Mouse (Mus musculus): ENCODE results near the gene Fibp. TPM values are rescaled to one million over a fixed set of nuclear protein-coding genes. Genes with fewer than 3 reads are reported as not detected.

Gene Fibp
- total RNA-seq, 2 experiments from 2014 or later: 50.3 to 50.5 TPM

- DNase-seq: peak in 1 of 2 experiments; percentile 7
- intact Hi-C loops (cut with DNase I): loop anchor here (5.0 kb wide), 1 partner anchor 137 kb away; the partner anchor contains the start of gene Ap5b1
Observed at GRCm38 (mm10) chr19:5430408-5430807, 30.0 kb upstream of the Fibp start.

DNA sequence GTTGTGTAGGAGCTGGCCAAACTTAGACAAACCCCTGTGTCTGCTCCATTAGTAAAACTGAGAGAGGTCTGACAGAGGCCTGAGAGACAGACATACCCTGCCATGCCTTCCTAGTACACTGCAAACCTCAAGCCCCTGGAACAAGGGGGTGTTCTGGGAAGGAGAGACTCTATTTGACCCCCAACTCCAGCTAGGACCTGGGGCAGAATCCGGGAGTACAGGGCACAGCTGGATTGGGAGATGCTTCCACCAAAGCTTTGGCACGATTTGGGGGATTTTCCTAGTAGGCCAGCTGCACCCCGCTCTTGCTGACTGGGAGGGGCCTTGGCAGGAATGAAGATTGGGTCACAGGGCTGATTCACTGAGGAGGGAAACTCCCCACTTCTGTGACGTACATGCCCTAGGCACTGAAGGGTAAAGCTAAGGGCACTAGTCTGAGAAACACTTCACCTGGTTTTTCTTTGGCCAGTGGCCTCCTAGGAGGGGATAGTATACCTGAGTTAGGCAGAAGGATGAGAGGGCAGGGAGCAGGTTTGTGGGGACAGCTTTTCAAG is 28.4 kb upstream of the Fibp start:
- intact Hi-C loops (cut with DNase I): loop anchor here (5.0 kb wide), 1 partner anchor 135 kb away; the partner anchor contains the start of gene Ap5b1
- peak in 1 of 2 experiments; percentile 24 for DNase-seq

DNA sequence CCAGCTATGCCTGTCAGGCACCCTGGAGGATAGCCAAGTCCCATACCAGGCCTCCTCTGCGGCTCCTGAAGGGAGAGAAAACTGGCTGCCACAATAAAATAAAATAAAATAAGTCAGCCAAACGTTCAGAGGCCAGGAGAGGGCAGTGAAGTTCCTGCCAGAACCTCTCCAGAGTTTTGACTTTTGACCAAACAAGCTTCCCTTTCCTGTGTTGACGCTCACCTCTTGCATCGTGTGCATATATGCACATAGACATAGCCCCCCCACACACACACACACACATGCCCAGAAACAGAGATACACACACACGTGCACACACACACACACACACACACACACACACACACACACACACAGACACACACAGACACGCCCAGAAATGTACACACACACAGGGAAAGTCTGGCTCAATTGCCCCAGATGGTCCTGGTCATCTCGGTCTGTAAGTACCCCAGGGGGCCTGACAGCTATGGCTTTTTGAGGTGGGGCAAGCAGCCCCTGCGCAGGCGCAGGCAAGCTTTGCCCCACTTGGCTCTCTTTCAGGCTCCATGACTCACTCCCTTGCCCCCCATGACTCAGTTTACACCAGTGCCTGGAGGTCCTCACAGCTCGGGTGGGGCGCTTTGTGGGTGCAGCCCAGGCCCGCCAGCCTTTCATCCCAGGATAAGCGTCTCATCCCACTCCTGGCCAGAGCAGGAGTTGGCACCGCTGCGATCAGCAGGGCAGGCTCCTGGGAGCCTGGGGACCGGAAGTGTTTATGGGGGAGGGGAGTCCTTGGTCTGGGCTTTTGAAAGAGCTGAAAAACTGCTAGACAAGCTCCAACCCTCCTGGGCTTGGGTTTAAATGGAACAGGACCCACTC is 27.2 kb upstream of the Fibp start:
- DNase-seq: peak; percentile 45 to 64
- intact Hi-C loops (cut with DNase I): loop anchor here (1.0 to 5.0 kb wide), 3 partner anchors 22 to 134 kb away; partner anchors contain the start of genes Ap5b1 and Mus81

- intact Hi-C loops (cut with DNase I): loop anchor here (1.0 to 5.0 kb wide), 3 partner anchors 21 to 133 kb away; partner anchors contain the start of genes Ap5b1 and Mus81
- no peak for DNase-seq
Observed at GRCm38 (mm10) chr19:5433951-5434350, 26.5 kb upstream of the Fibp start.

DNA sequence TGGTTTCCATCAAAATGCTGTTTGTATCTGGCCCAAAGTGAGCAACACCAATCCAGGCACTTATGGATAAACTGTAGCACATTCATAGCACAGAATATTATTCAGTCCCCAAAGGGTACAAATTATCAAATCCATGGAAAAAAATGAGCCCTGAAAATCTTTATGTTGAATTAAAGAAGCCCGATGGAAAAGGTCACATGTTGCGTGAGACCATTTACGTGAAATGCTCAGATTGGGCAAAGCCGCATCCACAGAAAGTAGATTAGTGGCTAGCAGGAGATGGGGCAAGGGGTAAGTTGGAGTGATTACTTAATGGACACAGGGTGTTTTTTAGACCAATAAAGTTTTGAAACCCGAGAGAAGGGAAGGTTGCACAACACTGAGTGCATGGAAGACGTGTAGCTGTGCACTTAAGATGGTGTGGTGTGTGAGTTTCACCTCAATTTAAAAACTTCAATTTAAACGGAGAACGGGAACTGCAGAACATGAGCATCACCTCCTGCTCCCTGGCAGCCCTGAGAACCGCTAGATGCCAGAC is 16.0 kb upstream of the Fibp start:
- no peak for DNase-seq
- intact Hi-C loops (cut with DNase I): no loop called here

GRCm38 (mm10) chr19:5444954-5445353 is 15.5 kb upstream of the Fibp start:
- intact Hi-C loops (cut with DNase I): no loop called here
- DNase-seq: no peak

GRCm38 (mm10) chr19:5445747-5446146 is 14.7 kb upstream of the Fibp start:
- DNase-seq: no peak
- intact Hi-C loops (cut with DNase I): no loop called here

- intact Hi-C loops (cut with DNase I): no loop called here
- DNase-seq: peak; percentile 68 to 71
Observed at GRCm38 (mm10) chr19:5447515-5448353, 12.7 kb upstream of the Fibp start, which contains the start of gene Fosl1. Fosl1 (plus strand) TSS chr19:5447547.

DNA sequence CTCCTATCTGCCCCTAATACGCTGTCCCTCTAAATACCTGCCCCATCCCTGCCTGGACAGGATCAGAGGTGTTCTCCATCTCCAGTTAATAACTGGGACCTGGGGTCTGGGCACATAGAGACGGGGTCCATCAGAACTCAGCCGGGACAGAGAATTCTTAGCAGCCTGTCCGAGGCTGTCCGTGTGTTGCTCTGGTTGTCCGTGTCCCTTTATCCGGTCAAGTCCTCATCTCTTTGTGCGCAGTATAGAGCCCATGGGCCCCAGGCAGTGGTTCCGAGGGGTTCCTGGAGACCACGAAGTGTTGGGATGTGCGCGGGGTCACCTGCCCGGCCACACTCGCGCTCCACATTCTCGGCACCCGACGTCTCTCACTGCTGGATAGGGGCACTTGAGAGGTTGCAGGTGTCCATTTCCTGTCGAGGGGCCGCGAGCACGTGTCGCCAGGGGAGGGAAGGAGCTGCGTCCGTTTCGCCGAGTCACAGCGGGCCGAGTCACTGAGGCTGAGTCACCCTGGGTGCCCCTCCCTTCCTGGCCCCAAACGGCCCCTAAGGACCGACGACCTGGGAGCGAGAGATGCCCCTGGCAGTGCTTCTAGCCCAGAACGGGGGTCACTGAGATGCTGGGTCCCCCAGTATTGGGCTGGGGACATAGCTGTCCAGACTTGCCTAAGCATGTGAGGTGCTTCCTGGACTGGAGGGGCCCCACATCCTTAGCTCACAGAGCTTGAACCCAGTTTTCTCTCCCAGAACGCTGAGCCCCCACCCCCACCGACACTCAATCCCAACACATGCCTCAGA is 11.9 kb upstream of the Fibp start:
- no peak for DNase-seq
- intact Hi-C loops (cut with DNase I): no loop called here

GRCm38 (mm10) chr19:5449673-5450072 is 10.7 kb upstream of the Fibp start:
- DNase-seq: no peak
- intact Hi-C loops (cut with DNase I): no loop called here

DNA sequence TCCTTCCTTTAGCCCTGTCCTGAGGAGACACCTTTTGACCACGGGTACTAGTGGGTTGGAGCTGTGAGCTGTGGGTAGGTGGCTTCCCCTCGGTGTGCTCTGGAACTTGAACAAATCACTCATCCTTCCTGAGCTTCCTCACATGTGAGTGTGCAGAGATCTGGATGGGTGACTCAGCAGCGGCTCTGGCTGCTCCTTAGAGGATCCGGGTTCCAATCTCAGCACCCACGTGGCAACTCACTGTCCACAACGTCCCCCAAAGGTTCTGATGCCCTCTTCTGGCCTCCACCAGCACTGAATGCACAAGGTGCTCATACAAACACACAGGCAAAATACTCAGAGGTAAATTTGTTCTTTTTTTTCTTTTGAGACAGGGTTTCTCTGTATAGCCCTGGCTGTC is 8.6 kb upstream of the Fibp start:
- intact Hi-C loops (cut with DNase I): no loop called here
- no peak for DNase-seq

GRCm38 (mm10) chr19:5455037-5455436 is 5.4 kb upstream of the Fibp start:
- no peak for DNase-seq
- intact Hi-C loops (cut with DNase I): loop anchor here (1.0 kb wide), 1 partner anchor 22 kb away; no protein-coding TSS in a partner anchor

GRCm38 (mm10) chr19:5455568-5455967 is 4.8 kb upstream of the Fibp start:
- intact Hi-C loops (cut with DNase I): loop anchor here (1.0 kb wide), 1 partner anchor 22 kb away; no protein-coding TSS in a partner anchor

GRCm38 (mm10) chr19:5456241-5456921 is 4.0 kb upstream of the Fibp start:
- DNase-seq: peak; percentile 55 to 70
- intact Hi-C loops (cut with DNase I): no loop called here

More at GRCm38 (mm10) chr19:5455568-5455967, 4.8 kb upstream of the Fibp start:
- DNase-seq: no peak

DNA sequence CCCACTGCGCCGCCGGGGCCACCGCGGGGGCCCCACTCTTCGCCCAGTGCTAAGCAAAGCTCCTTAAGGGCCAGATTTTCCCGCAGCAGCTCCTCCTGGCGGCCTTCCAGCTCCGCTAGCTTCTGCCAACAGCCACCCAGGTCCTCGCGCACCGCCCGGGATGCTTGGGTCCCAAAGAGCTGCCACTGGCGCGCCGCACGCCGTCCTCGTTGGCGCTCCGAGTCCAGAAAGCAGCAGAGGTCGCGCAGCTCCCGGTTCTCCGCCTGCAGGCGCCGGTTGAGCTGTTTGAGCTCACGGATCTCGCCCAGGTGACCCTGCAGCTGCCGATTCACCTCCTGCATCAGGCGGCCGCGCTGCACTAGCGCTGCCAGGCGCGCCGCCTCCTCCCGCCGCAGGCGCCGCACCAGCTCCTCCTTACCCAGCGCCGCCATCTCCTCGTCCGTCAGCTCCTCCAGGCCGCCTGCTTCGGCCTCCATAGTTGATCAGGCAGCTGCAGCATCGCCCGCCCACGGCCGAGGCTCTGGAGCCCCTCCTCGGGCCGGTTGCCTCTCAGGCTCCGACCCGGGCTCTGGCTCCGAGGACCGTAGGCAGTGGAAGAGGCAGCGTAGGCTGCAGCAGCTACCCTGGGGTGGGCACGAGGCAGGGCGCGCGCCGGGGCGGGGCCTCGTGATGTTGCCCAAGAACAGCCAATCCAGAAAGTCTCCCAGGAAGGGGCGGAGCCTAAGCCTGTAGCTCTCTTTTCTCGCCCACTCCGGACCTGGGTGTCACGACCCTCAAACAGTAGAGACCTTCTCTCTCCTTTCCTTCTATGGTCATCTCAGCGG is 3.3 kb upstream of the Fibp start:
- DNase-seq: peak; percentile 94 to 95
- intact Hi-C loops (cut with DNase I): no loop called here

- DNase-seq: no peak
- intact Hi-C loops (cut with DNase I): no loop called here
Observed at GRCm38 (mm10) chr19:5457746-5458442, 2.5 kb upstream of the Fibp start, which contains the start of gene Ccdc85b. Ccdc85b (minus strand) TSS chr19:5457894.

DNA sequence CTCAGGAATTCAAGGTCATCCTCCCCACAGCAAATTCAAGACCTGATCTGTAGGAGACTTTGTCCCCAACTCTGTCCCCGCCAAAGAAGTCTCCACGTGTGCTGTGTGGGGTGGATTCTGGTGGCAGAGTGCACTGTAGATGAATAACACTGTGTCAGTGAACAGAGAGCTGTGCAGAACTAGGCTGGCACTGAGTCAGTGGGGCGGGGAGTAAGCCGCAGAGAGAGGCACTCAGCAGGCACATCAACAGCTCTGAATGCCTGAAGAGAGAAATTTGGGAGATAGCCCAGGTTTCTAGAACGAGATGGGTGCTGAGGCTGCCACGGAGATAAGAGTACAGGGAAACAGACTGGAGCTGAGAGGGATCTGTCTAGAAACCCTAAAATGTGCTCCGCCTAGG is 1.4 kb upstream of the Fibp start:
- intact Hi-C loops (cut with DNase I): no loop called here
- no peak for DNase-seq

Measured in heart, postnatal 36 days (tissue).